Mouse (Mus musculus) liver, postnatal 0 days (tissue): ENCODE measurements around the gene Arhgdia.

Source experiments
- CTCF ChIP-seq: sonication (generic); IDR thresholded peaks from 2 replicates; pipeline ENCODE4 v1.5.1; 2016; ENCODE audit warnings: antibody characterized with exemption, low read depth
- EP300 ChIP-seq: IDR thresholded peaks from 2 replicates; pipeline ENCODE4 v1.6.1; 2016; ENCODE audit warnings: antibody characterized with exemption, low read depth, mild to moderate bottlenecking

DNA sequence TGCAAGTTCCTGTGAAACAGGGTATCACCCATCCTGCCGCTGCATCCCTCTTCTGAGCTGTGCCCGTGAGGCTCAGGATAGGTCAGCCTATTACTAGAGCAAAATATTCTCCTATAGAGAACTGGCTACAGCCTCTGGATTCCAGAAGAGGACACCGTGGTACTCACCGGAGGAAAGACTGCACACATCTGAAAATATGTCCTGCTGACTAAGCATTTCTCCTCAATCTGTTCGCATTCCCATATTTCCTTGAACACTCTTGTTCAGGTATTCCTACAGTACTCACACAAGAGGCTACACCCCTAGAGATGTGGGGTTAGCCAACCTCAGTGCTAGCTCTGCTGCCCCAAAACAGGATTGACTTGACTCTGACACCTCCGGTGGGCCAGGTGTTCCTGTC, 13.1 kb downstream of the Arhgdia start:
- TF ChIP-seq EP300, result no peak
- no peak for TF ChIP-seq CTCF
